Mouse (Mus musculus) stomach, postnatal 0 days (tissue): ENCODE results near the gene Ly6g6d. TPM values are rescaled to one million over a fixed set of nuclear protein-coding genes. Genes with fewer than 3 reads are reported as not detected.
"Not testable (repeated sequence)": the region's sequence is repeated elsewhere in the genome, so short reads cannot be mapped to it uniquely, and the experiment has no call there.

Experiments
- ATAC-seq: fragments of 200-750 bp; cut with Nextera tagmentation; 2 replicates; pipeline ENCODE4 v1.8.0; 2017; ENCODE audit not compliant: low FRiP score, low TSS enrichment
- DNase-seq: peaks from one replicate; pipeline ENCODE4 v3.0.0-alpha.2; 2016; ENCODE audit warnings: low spot score
- H3K27ac ChIP-seq: fragments of 300-500 bp; sonication (generic); replicated peaks from 2 replicates; pipeline ENCODE4 v1.5.1; 2014; ENCODE audit warnings: mild to moderate bottlenecking, control low read depth
- H3K27me3 ChIP-seq: fragments of 300-500 bp; sonication (generic); 2 replicates; pipeline ENCODE4 v1.6.1; 2014; ENCODE audit warnings: low read length; ENCODE audit not compliant: control insufficient read depth, insufficient read depth
- H3K36me3 ChIP-seq: fragments of 300-500 bp; sonication (generic); 2 replicates; pipeline ENCODE4 v1.6.1; 2014; ENCODE audit warnings: low read length, mixed read lengths; ENCODE audit not compliant: control insufficient read depth, insufficient read depth
- H3K4me1 ChIP-seq: fragments of 300-500 bp; sonication (generic); replicated peaks from 2 replicates; pipeline ENCODE4 v1.6.1; 2014; ENCODE audit warnings: antibody characterized with exemption; ENCODE audit not compliant: control insufficient read depth, insufficient read depth
- H3K4me2 ChIP-seq: fragments of 300-500 bp; sonication (generic); replicated peaks from 2 replicates; pipeline ENCODE4 v1.6.1; 2014; ENCODE audit warnings: low read depth, mild to moderate bottlenecking, control low read depth, moderate library complexity
- H3K4me3 ChIP-seq: fragments of 300-500 bp; sonication (generic); 2 replicates; pipeline ENCODE4 v1.5.1; 2014; ENCODE audit warnings: low read depth, low read length, control low read depth
- H3K9ac ChIP-seq: fragments of 300-500 bp; sonication (generic); 2 replicates; pipeline ENCODE4 v1.6.1; 2014; ENCODE audit warnings: mild to moderate bottlenecking, low read length, control low read depth, mixed read lengths
- H3K9me3 ChIP-seq: fragments of 300-500 bp; sonication (generic); 2 replicates; pipeline ENCODE4 v1.6.1; 2016; ENCODE audit warnings: low read length; ENCODE audit not compliant: control insufficient read depth
- CTCF ChIP-seq: IDR thresholded peaks from 2 replicates; pipeline ENCODE4 v1.5.1; 2016; ENCODE audit warnings: antibody characterized with exemption, low read depth, mild to moderate bottlenecking, moderate library complexity
- EP300 ChIP-seq: optimal IDR thresholded peaks from 2 replicates; pipeline ENCODE3; 2016; ENCODE audit warnings: antibody characterized with exemption
- WGBS: fragments of 180-500 bp; shearing (Covaris S2); extraction: QIAGEN DNeasy Blood & Tissue Kit; methylation state at CpG from one replicate; pipeline ENCODE4 v1.1.7; 2014; 5-methylcytosine and 5-hydroxymethylcytosine counted together
- polyA plus RNA-seq: library from polyadenylated mRNA; unstranded; fragments of >200 nt; fragmentation: Nextera tagmentation; extraction: Ambion mirVana; gene quantifications from 2 replicates; pipeline ENCODE4 v1.2.1, GENCODE M21; 2015

The Ly6g6d gene
- polyA plus RNA-seq = 7.1 and 7.7 TPM in 2 replicates

GRCm38 (mm10) chr17:35077786-35078233 is at the start of gene Ly6g6d:
Gene Ly6g6d (minus strand): TSS chr17:35078065.
- H3K9me3 ChIP-seq = no peaks in the 10 kb centered on the region
- no peaks in the 10 kb centered on the region for H3K27me3 ChIP-seq
- H3K27ac ChIP-seq = peak within 1 kb of the TSS; percentile 84
- H3K4me2 ChIP-seq = peak within 1 kb of the TSS; percentile 52
- no peaks in the 10 kb centered on the region; the same call in 1 of the 2 replicates for H3K4me1 ChIP-seq
- H3K9ac ChIP-seq = peak within 1 kb of the TSS; percentile 41
- H3K4me3 ChIP-seq = peak within 1 kb of the TSS; percentile 22
- DNase-seq (peak; percentile 78), ATAC-seq (peak; percentile 77)
- no peak for TF ChIP-seq EP300
- peak; percentile 75 for TF ChIP-seq CTCF
- H3K36me3 ChIP-seq = no peaks in the 10 kb centered on the region
- 14% methylated on average over 14 of the region's 14 CpGs for WGBS

- H3K9me3 ChIP-seq = no peaks in the 10 kb centered on the region
- no peaks in the 10 kb centered on the region; the same call in none of the 2 replicates for H3K36me3 ChIP-seq
- H3K4me2 ChIP-seq = peak overlapping the region; percentile 85
- 47% methylated on average over 13 of the region's 13 CpGs for WGBS
- TF ChIP-seq EP300 (no peak), CTCF (no peak)
- H3K4me3 ChIP-seq = peak overlapping the region; percentile 61
- ATAC-seq = no peak
- DNase-seq = no peak
- peaks cover 3% of the 10 kb centered on the region; the same call in 1 of the 2 replicates for H3K4me1 ChIP-seq
- peak overlapping the region; percentile 87 for H3K27ac ChIP-seq
- H3K27me3 ChIP-seq = no peaks in the 10 kb centered on the region
- peak overlapping the region; percentile 77 for H3K9ac ChIP-seq
These were observed 49.2 kb upstream of the Ly6g6d start for GRCm38 (mm10) chr17:35127017-35127416.

DNA sequence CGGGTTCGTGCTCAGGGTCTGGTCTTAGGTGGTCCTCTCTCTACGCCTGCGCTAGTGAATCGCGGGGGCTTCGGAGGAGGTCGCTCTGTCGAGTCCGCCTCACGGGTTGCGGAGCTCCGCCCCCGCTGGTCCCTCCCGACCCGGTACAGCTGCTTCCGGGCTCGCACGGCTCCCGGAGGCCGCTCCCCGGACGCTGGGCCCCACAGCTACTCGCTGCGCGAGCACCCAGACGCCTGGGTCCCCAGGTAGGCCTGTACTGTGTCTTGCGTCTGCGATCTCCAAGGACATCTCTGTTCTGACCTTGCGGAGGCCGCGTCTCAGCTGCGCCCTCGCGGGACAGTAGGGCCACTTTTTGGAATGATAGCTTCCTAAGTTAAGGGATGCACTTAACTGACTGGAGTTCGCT is 48.3 kb upstream of the Ly6g6d start, which contains the start of gene D17H6S53E:
TSS of gene D17H6S53E (plus strand) at position 168 of the 406 bp plus-strand sequence.
- Histone ChIP-seq H3K9ac (peak within 1 kb of the TSS; percentile 77), H3K4me3 (peak within 1 kb of the TSS; percentile 61), H3K36me3 (no peaks in the 10 kb centered on the region; the same call in none of the 2 replicates), H3K27me3 (no peaks in the 10 kb centered on the region), H3K4me2 (peak within 1 kb of the TSS; percentile 85), H3K27ac (peak within 1 kb of the TSS; percentile 87), H3K4me1 (peaks cover 3% of the 10 kb centered on the region; the same call in 1 of the 2 replicates), H3K9me3 (no peaks in the 10 kb centered on the region)
- TF ChIP-seq EP300 (no peak), CTCF (0 out of 2 replicates have a peak, but pooled peaks have one; percentile 2)
- under 1% methylated on average over 34 of the region's 36 CpGs for WGBS
- DNase-seq (peak; percentile 90), ATAC-seq (peak; percentile 63)

DNA sequence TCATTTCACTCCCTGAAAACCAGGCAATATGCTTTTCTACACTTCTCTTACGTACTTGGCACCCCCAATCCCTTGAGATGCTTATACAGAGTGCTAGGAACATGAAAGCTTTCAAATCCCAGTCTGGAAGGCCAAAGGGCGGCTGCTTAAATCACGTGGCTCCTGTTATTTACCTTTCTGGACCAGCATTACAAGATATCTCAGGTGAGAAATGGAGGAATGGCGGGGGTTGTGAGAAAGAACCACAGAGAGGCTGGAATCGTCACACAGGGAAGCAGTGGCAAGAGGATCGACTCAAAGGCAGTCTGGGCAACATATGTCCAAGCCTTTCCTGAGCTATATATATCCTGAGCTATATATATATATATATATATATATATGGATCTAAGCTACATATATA is 47.7 kb upstream of the Ly6g6d start:
- Histone ChIP-seq H3K36me3 (no peaks in the 10 kb centered on the region; the same call in none of the 2 replicates), H3K4me2 (peak overlapping the region; percentile 85), H3K27ac (peak overlapping the region; percentile 87), H3K4me1 (peaks cover 3% of the 10 kb centered on the region; the same call in 1 of the 2 replicates), H3K9ac (peak overlapping the region; percentile 77), H3K27me3 (no peaks in the 10 kb centered on the region), H3K4me3 (peak overlapping the region; percentile 61), H3K9me3 (no peaks in the 10 kb centered on the region)
- no peak for TF ChIP-seq CTCF
- TF ChIP-seq EP300 = no peak
- 11% methylated on average over 6 of the region's 6 CpGs for WGBS
- DNase-seq (peak; percentile 76), ATAC-seq (no peak)

- DNase-seq (no peak), ATAC-seq (no peak)
- Histone ChIP-seq H3K36me3 (no peaks in the 10 kb centered on the region; the same call in 1 of the 2 replicates), H3K4me1 (peaks cover 3% of the 10 kb centered on the region; the same call in 1 of the 2 replicates), H3K9me3 (no peaks in the 10 kb centered on the region), H3K4me2 (no peak overlapping the region), H3K27me3 (no peaks in the 10 kb centered on the region), H3K27ac (peak overlapping the region; percentile 74), H3K4me3 (no peak overlapping the region), H3K9ac (no peak overlapping the region)
- TF ChIP-seq EP300 (no peak), CTCF (no peak)
- WGBS = 87% methylated on average over 1 of the region's 1 CpGs
These were observed 47.2 kb upstream of the Ly6g6d start for GRCm38 (mm10) chr17:35125081-35125480.

GRCm38 (mm10) chr17:35124261-35124896 is 46.5 kb upstream of the Ly6g6d start:
- DNase-seq = peak; percentile 55
- 75% methylated on average over 12 of the region's 12 CpGs for WGBS
- H3K4me1 ChIP-seq, H3K27me3 ChIP-seq, H3K4me2 ChIP-seq, H3K4me3 ChIP-seq, H3K36me3 ChIP-seq, H3K9me3 ChIP-seq, H3K9ac ChIP-seq: not testable (repeated sequence)
- H3K27ac ChIP-seq = peak overlapping the region; percentile 74
- ATAC-seq = peak; percentile 46

DNA sequence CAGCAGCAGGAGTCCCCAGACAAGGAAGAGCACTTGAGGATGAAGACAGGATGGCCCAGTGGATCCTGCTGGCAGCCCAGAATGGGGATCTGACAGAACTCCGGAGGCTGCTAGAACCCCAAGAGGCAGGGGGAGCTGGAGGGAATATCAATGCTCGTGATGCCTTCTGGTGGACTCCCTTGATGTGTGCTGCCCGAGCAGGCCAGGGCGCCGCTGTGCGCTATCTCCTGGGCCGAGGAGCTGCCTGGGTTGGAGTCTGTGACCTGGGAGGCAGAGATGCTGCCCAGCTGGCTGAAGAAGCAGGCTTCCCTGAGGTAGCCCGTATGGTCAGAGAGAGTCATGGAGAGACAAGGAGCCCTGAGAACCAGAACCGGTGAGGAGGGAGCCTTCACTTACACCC is 45.4 kb upstream of the Ly6g6d start:
- H3K4me3 ChIP-seq, H3K27ac ChIP-seq, H3K9ac ChIP-seq, H3K9me3 ChIP-seq, H3K36me3 ChIP-seq, ATAC-seq, H3K27me3 ChIP-seq, DNase-seq, H3K4me1 ChIP-seq, H3K4me2 ChIP-seq: not testable (repeated sequence)
- 89% methylated on average over 9 of the region's 9 CpGs for WGBS
